Mouse (Mus musculus) cortical plate, adult 2 months (tissue): Measurements from ENCODE around the gene Cab39. TPM values are rescaled to one million over a fixed set of nuclear protein-coding genes. Genes with fewer than 3 reads are reported as not detected.

Experiments used
- H3K27ac ChIP-seq: fragments of 200-500 bp; 2 replicates; pipeline ENCODE4 v1.5.1; 2012; ENCODE audit warnings: low read length, control low read depth, inconsistent platforms; ENCODE audit not compliant: insufficient read depth
- H3K4me1 ChIP-seq: fragments of 200-500 bp; 2 replicates; pipeline ENCODE4 v1.6.1; 2011; ENCODE audit warnings: low read length; ENCODE audit not compliant: control insufficient read depth, insufficient read depth
- H3K4me3 ChIP-seq: fragments of 200-500 bp; 2 replicates; pipeline ENCODE4 v1.5.1; 2011; ENCODE audit warnings: mild to moderate bottlenecking, low read length, control low read depth; ENCODE audit not compliant: insufficient read depth
- CTCF ChIP-seq: fragments of 200-500 bp; IDR thresholded peaks from 2 replicates; pipeline ENCODE4 v1.5.1; 2011; ENCODE audit warnings: mild to moderate bottlenecking, control low read depth, low read length; ENCODE audit not compliant: insufficient read depth; ENCODE audit errors: extremely low read depth
- POLR2A ChIP-seq: fragments of 200-500 bp; IDR thresholded peaks from 2 replicates; pipeline ENCODE4 v1.6.1; 2011; ENCODE audit warnings: mild to moderate bottlenecking, low read length, control low read depth; ENCODE audit not compliant: insufficient read depth; ENCODE audit errors: extremely low read depth
- polyA plus RNA-seq: library from polyadenylated mRNA; depleted of rRNA; stranded (reverse); fragments of >200 nt; gene quantifications from 2 replicates; pipeline ENCODE4 v1.2.3, GENCODE M21; 2012; rRNA removed

Cab39 gene
- polyA plus RNA-seq, 1 experiment: 113 TPM

DNA sequence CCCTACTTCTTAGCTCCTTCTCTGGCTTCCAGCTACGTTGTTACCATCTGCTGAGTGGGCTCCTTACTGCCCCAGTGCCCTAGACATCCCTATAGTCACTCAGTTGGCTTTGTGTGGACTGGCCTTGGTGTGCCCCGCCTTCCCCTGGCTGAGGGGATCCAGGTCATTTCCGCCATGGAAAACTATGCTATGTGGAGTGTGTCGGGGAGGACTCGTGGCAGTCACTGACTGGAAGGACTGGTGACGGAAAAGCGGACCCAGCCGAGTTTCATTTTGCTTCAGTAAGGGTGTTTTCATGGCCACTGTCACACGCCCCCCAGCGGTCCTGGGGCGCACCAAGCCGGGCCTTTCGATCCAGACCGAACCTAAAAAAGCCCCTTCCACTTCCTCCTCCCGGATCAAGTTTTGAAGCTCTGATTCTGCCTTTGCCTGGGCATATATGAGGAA lies 102.2 kb downstream of the Cab39 start:
- Histone ChIP-seq H3K4me1 (peaks cover 17% of the 10 kb centered on the region), H3K4me3 (peak overlapping the region; percentile 82), H3K27ac (peak overlapping the region; percentile 64; the same call in 1 of the 2 replicates)
- TF ChIP-seq CTCF: peak; percentile 39; the same call in 1 of the 2 replicates
- peak; percentile 27; the same call in 1 of the 2 replicates for TF ChIP-seq POLR2A

GRCm38 (mm10) chr1:85896110-85896509 lies 102.9 kb downstream of the Cab39 start:
- Histone ChIP-seq H3K4me1 (peaks cover 23% of the 10 kb centered on the region), H3K27ac (peak overlapping the region; percentile 4), H3K4me3 (peak overlapping the region; percentile 82)
- TF ChIP-seq POLR2A: no peak

DNA sequence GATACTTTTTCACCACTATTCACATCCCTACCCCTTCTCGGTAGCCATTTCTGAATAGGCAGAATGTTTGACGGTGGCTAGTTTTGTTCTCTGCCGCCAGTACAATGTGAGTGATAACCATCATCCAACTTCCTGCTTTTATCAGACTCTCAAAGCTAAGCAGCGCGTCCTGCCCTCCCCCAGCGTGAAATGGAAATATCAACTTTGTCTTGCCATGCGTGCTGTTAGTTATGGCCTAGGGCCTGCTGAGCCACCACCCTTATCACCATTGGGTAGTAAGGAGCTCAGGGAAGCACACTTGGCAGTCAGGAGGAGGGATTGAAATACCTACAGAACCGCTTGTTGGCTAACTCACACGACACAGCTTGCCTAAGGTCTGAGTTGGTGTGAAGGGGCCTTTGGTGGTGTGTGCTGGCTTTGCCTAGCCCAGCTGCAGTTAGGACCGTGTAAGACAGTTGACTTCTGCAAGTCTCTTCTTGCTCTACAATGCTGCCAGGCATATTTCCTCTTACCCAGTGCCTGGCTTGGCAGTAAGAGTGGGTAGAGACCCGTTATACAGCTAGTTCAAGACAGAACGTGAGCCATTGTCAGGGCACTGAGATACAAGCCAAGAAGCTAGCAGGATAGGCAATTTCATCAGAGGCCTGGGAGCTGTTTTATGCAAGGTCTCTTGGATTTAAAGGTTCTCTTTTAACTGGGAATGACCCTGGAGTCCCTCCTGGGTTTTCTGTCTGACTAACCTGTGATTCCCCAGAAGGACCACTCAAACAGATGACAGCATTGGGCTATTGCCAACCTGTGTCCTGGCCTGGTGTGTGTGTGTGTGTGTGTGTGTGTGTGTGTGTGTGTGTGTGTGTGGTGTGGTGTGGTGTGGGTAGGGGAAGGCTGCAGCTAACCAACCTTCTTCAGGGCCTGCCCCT lies 103.8 kb downstream of the Cab39 start:
- peaks cover 28% of the 10 kb centered on the region for H3K4me1 ChIP-seq

GRCm38 (mm10) chr1:85897901-85898760 lies 104.9 kb downstream of the Cab39 start:
- peak overlapping the region; percentile 9 for H3K27ac ChIP-seq
- TF ChIP-seq POLR2A: no peak
- TF ChIP-seq CTCF: no peak
- peak overlapping the region; percentile 82 for H3K4me3 ChIP-seq
- H3K4me1 ChIP-seq: peaks cover 31% of the 10 kb centered on the region

More for the DNA sequence above, 103.8 kb downstream of the Cab39 start:
- TF ChIP-seq POLR2A: no peak
- TF ChIP-seq CTCF: no peak
- peak overlapping the region; percentile 4 for H3K27ac ChIP-seq
- peak overlapping the region; percentile 82 for H3K4me3 ChIP-seq

GRCm38 (mm10) chr1:85898761-85899387 lies 105.6 kb downstream of the Cab39 start:
- H3K4me3 ChIP-seq: peak overlapping the region; percentile 82

DNA sequence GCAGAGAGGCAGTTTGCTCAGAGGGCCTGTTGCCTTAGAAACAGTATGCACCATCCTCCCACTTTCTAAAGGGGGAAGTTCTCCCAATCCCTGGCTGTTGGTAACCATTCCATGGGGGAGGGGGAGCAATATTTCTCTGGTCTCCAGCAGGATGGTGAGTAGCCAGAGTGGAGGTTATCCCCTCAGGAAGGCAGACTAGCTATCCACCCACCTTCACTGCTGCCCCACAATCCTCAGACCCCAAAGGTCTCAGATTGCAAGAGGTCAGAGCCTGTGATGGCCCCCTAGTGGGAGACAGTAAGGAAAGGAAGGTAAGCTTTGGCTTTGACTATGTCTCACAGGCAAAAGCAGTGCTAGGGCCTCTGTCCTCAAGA lies 106.1 kb downstream of the Cab39 start:
- Histone ChIP-seq H3K4me1 (peaks cover 31% of the 10 kb centered on the region), H3K27ac (peak overlapping the region; percentile 82), H3K4me3 (no peak overlapping the region)
- TF ChIP-seq CTCF: no peak
- TF ChIP-seq POLR2A: no peak

More at GRCm38 (mm10) chr1:85898761-85899387, 105.6 kb downstream of the Cab39 start:
- Histone ChIP-seq H3K4me1 (peaks cover 31% of the 10 kb centered on the region), H3K27ac (peak overlapping the region; percentile 9)
- TF ChIP-seq POLR2A (no peak), CTCF (no peak)

DNA sequence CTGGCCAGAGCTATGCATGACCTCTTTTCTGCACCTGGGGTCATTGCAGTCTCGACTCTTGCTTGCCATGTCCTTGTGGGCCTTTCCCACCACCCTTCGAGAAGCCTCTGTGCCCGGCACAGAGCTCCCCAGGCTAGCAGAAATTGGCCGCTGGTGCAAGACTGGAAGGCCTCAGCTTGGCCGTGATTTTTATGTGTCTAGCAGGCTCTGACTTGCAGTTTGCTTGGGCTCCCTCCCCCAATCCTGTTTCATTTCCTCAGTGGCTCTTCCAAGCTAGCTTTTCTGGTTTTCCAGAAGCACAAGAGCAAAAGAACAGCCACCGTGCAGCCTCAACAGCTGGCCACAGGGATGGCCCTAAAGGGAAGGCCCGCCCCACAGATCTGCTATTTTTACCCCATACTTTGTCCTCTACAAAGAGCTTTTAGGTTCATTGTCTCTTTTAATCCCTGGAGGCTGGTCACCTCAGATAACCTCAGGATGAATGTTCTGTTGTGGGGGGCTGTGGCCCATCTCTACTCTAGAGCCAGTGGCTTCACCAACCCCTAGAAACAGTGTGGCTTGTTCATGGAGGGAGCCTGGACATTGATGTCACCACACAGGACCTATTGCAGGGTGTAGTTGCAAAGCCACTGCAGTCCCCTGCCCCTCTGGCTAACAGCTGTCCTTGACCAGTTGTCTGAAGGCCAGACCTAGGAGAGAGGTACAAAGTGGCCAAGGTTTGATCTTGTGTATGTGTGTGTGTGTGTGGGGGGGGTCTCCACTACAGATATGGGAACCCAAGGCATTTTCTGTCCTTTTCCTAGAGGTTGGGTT lies 107.5 kb downstream of the Cab39 start:
- peak overlapping the region; percentile 66; the same call in 1 of the 2 replicates for H3K27ac ChIP-seq
- TF ChIP-seq CTCF: no peak
- no peak for TF ChIP-seq POLR2A
- H3K4me1 ChIP-seq: peaks cover 31% of the 10 kb centered on the region
- H3K4me3 ChIP-seq: no peak overlapping the region

Other genes with a start within 250 kb of the Cab39 start
- gene G530012D18Rik, start 217.8 kb upstream of the Cab39 start, polyA plus RNA-seq: not detected in 2 replicates
- gene Sp110, start 194.6 kb upstream of the Cab39 start, polyA plus RNA-seq: 2.1 and 2.8 TPM in 2 replicates
- gene Sp140, start 193.1 kb upstream of the Cab39 start, polyA plus RNA-seq: 1.2 and 1.3 TPM in 2 replicates
- 6.4 and 7.9 TPM in 2 replicates for gene Sp100, start 143.5 kb upstream of the Cab39 start, polyA plus RNA-seq
- 0.94 and 1.2 TPM in 2 replicates for gene A630001G21Rik, start 14.8 kb upstream of the Cab39 start, polyA plus RNA-seq
- gene Itm2c, start 100.8 kb downstream of the Cab39 start, polyA plus RNA-seq: 835 and 861 TPM in 2 replicates
- 6.6 and 7.8 TPM in 2 replicates for gene 4933407L21Rik, start 135.0 kb downstream of the Cab39 start, polyA plus RNA-seq
- gene Gpr55, start 167.6 kb downstream of the Cab39 start, polyA plus RNA-seq: 0.08 and 0.13 TPM in 2 replicates
- gene Spata3, start 223.4 kb downstream of the Cab39 start, polyA plus RNA-seq: 1.5 and 2.0 TPM in 2 replicates